Mouse (Mus musculus) kidney, adult 2 months (tissue): ENCODE results near the gene Vsig4.

Experiments
- CTCF ChIP-seq: fragments of 200-500 bp; conservative IDR thresholded peaks from 2 replicates; pipeline ENCODE4 v1.5.1; 2011; ENCODE audit warnings: low read depth, mild to moderate bottlenecking, control low read depth, low read length, moderate library complexity, mixed read lengths; ENCODE audit not compliant: insufficient read depth, insufficient read length
- POLR2A ChIP-seq: fragments of 200-500 bp; IDR thresholded peaks from one replicate; pipeline ENCODE4 v1.6.1; 2011; ENCODE audit warnings: low read depth, low read length, control low read depth

DNA sequence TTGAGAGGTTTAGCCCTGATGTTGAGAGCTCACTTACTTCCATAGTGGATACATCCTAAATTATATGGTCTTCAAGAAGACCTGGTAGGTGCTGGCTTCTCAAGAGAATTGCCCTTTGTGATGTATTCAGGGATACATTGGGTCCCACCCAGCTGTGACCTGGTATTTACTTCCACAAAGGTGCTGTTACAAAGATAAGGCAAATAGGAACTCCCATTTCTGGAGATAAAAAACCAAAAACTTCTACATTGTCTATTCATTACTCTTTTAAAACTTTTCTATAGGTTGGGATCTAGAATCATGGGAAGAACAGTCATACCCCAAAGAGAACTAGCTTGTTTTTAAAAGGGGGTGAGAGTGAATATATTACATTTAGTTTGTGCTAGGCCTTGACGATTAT lies 54.2 kb downstream of the Vsig4 start:
- TF ChIP-seq POLR2A (no peak), CTCF (no peak)
